Mouse (Mus musculus) heart, adult 2 months (tissue): ENCODE data around the gene Tmem210.

Source experiments
- CTCF ChIP-seq: fragments of 200-600 bp; IDR thresholded peaks from 2 replicates; pipeline ENCODE4 v1.8.1; 2022; ENCODE audit warnings: antibody characterized with exemption, mild to moderate bottlenecking, moderate library complexity
- POLR2A ChIP-seq: fragments of 200-500 bp; IDR thresholded peaks from 2 replicates; pipeline ENCODE4 v1.6.1; 2011; ENCODE audit warnings: mild to moderate bottlenecking, low read depth, low read length, control low read depth; ENCODE audit not compliant: insufficient read depth

GRCm38 (mm10) chr2:25290816-25291130 is 2.8 kb downstream of the Tmem210 start:
- TF ChIP-seq CTCF (no peak), POLR2A (no peak)
